Mouse (Mus musculus) embryonic facial prominence, embryonic 14.5 days (tissue): ENCODE measurements around the gene Abca6. TPM values are rescaled to one million over a fixed set of nuclear protein-coding genes. Genes with fewer than 3 reads are reported as not detected.

Experiments used
- ATAC-seq: fragments of 200-750 bp; cut with Nextera tagmentation; 2 replicates; pipeline ENCODE4 v1.8.0; 2017; ENCODE audit warnings: low read depth, moderate number of reproducible peaks, moderate TSS enrichment
- DNase-seq: peaks from one replicate; pipeline ENCODE4 v3.0.0-alpha.2; 2015; ENCODE audit warnings: low spot score
- H3K27ac ChIP-seq: fragments of 300-500 bp; sonication (generic); replicated peaks from 2 replicates; pipeline ENCODE4 v1.5.1; 2014; ENCODE audit warnings: low read depth, mild to moderate bottlenecking, low read length, moderate library complexity
- H3K27me3 ChIP-seq: fragments of 300-500 bp; sonication (generic); replicated peaks from 2 replicates; pipeline ENCODE4 v1.6.1; 2014; ENCODE audit warnings: low read length; ENCODE audit not compliant: control insufficient read depth, insufficient read depth
- H3K36me3 ChIP-seq: fragments of 300-500 bp; sonication (generic); 2 replicates; pipeline ENCODE4 v1.6.1; 2014; ENCODE audit warnings: low read length, mixed read lengths; ENCODE audit not compliant: control insufficient read depth, insufficient read depth
- H3K4me1 ChIP-seq: fragments of 300-500 bp; sonication (generic); 2 replicates; pipeline ENCODE4 v1.6.1; 2014; ENCODE audit warnings: antibody characterized with exemption, low read length; ENCODE audit not compliant: control insufficient read depth, insufficient read depth
- H3K4me2 ChIP-seq: fragments of 300-500 bp; sonication (generic); 2 replicates; pipeline ENCODE4 v1.6.1; 2014; ENCODE audit warnings: low read depth, mild to moderate bottlenecking, low read length, moderate library complexity, mixed read lengths
- H3K4me3 ChIP-seq: fragments of 300-500 bp; sonication (generic); 2 replicates; pipeline ENCODE4 v1.5.1; 2014; ENCODE audit warnings: low read depth, mild to moderate bottlenecking, low read length
- H3K9ac ChIP-seq: fragments of 300-500 bp; sonication (generic); 2 replicates; pipeline ENCODE4 v1.6.1; 2014; ENCODE audit warnings: low read depth, mild to moderate bottlenecking, low read length, moderate library complexity, mixed read lengths
- H3K9me3 ChIP-seq: fragments of 300-500 bp; sonication (generic); 2 replicates; pipeline ENCODE4 v1.6.1; 2016; ENCODE audit warnings: low read length; ENCODE audit not compliant: control insufficient read depth
- WGBS: fragments of 180-500 bp; shearing (Covaris S2); extraction: QIAGEN DNeasy Blood & Tissue Kit; methylation state at CpG from one replicate; pipeline ENCODE4 v1.1.7; 2014; 5-methylcytosine and 5-hydroxymethylcytosine counted together
- polyA plus RNA-seq: library from polyadenylated mRNA; unstranded; fragments of >200 nt; fragmentation: Nextera tagmentation; extraction: Ambion mirVana; gene quantifications from 2 replicates; pipeline ENCODE4 v1.2.1, GENCODE M21; 2014

Gene Abca6
- polyA plus RNA-seq, 1 experiment from 2014 or later, result 1.6 TPM

DNA sequence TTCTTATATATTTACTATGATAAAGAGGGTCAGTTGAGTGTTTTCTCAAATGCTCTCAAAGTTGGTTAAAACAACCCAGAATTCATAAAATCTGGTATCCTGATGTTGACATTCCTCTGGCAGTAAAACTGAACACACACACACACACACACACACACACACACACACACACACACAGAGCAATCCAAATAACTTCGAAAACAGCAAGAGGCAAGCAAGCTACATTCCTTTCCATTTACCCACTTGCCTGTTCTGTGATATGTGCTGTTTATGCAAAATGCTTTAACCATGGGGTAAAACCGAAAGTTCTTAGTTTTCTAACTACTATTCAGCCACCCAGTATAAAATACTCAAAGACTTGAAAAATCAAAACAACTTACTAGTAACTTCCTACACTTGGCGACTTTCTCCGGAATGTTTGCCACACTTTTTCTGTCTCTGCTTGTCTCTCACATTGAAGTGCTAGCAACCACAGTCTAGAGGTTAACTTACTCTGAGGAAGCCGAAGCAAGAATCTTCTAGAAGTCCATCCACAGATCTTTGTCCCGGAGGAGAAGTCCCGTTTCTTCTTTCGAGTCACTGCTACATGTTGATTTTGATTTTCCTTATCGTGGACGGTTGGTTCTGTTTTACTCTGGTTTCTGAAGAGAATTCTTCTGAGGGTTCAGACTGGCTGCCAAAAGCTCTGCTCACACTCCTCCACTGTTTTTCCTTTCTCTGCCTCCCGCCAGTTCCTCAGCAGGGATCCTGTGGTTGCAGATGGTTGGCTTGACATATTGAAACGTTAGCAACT is 83.9 kb downstream of the Abca6 start, which contains the start of gene Abca9:
Gene Abca9, minus strand, starts transcription at position 738 of the 793 bp plus-strand sequence.
- DNase-seq, result peak; percentile 84

DNA sequence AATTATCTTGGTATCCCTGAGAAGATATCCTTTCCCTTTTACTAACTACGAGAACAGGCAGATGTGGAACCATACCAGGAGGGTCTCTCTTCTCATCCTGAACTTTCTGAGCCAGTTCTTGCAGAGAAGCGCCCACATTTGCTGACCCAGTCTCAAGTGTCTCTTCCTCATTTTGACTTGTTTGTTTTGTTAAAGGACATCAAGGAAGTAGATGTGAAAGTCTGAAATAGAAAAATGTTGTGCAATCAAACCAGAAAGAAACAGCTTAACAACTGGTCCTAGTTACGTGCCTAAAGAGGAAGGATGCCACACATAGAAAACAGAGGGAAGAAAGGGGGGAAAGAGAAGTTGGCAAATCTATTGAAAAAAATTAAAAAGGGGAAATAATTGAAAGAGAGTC is 85.8 kb downstream of the Abca6 start:
- H3K27me3 ChIP-seq, result no peaks in the 10 kb centered on the region
- H3K4me1 ChIP-seq, result peaks cover 12% of the 10 kb centered on the region
- peak overlapping the region; percentile 37 for H3K4me2 ChIP-seq
- H3K4me3 ChIP-seq, result no peak overlapping the region
- no peak for ATAC-seq
- WGBS, result 25% methylated on average over 3 of the region's 3 CpGs
- no peak overlapping the region for H3K27ac ChIP-seq
- no peaks in the 10 kb centered on the region for H3K9me3 ChIP-seq
- no peak overlapping the region for H3K9ac ChIP-seq
- H3K36me3 ChIP-seq, result no peaks in the 10 kb centered on the region
- no peak for DNase-seq

More for the DNA sequence above, 83.9 kb downstream of the Abca6 start, which contains the start of gene Abca9:
- no peaks in the 10 kb centered on the region for H3K27me3 ChIP-seq
- peak within 1 kb of the TSS; percentile 26 for H3K9ac ChIP-seq
- ATAC-seq, result 0 out of 2 replicates have a peak, but pooled peaks have one; percentile 44
- peak within 1 kb of the TSS; percentile 90 for H3K27ac ChIP-seq
- 28% methylated on average over 12 of the region's 12 CpGs for WGBS
- peaks cover 12% of the 10 kb centered on the region for H3K4me1 ChIP-seq
- H3K4me3 ChIP-seq, result peak within 1 kb of the TSS; percentile 30
- H3K9me3 ChIP-seq, result no peaks in the 10 kb centered on the region
- H3K4me2 ChIP-seq, result peak within 1 kb of the TSS; percentile 45
- H3K36me3 ChIP-seq, result no peaks in the 10 kb centered on the region

DNA sequence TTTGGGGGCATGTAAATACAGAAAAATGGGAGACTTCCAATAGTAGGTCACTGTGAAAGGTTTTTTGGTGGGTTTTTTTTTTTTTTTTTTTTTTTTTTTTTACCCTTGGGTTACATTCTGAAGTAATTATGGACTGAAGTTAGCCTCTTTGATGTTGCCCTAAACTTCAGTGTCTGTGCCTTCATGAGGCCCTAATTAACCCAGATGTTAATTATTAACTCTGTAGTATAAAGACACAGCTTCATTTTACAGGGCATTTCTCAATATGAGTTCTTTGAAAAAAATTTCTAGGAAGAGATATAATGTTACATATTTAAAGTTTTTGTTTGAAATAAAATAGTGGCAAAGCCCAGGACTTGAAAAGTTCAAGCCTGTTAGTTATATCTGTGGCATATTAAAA is 86.2 kb downstream of the Abca6 start:
- no peaks in the 10 kb centered on the region for H3K27me3 ChIP-seq
- ATAC-seq (no peak), DNase-seq (no peak)
- H3K4me2 ChIP-seq, result peak overlapping the region; percentile 21; the same call in 1 of the 2 replicates
- peaks cover 12% of the 10 kb centered on the region for H3K4me1 ChIP-seq
- H3K9ac ChIP-seq, result no peak overlapping the region
- H3K27ac ChIP-seq, result no peak overlapping the region
- H3K4me3 ChIP-seq, result no peak overlapping the region
- H3K9me3 ChIP-seq, result no peaks in the 10 kb centered on the region
- H3K36me3 ChIP-seq, result no peaks in the 10 kb centered on the region

DNA sequence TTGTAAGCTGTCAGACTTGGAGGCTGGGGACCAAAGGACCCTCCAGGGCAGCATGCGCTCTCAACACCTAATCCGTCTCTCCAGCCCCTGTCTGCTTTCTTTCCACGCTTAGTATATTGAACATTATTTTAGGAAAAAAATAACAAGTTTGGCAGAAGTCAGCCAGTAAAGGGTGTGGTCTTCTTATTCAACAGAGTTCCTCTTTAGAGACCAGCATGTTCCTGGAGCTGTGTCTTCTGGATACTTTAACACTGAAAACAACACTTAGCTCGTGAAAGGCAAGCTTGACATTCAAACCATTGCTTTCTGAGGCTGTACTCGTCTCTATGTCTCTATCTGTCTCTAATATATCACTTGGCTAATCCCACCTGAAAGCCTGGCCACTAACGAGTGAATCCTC is 94.5 kb downstream of the Abca6 start:
- Histone ChIP-seq H3K36me3 (no peaks in the 10 kb centered on the region), H3K27me3 (no peaks in the 10 kb centered on the region), H3K27ac (no peak overlapping the region), H3K4me2 (no peak overlapping the region), H3K9ac (no peak overlapping the region), H3K4me3 (no peak overlapping the region), H3K9me3 (no peaks in the 10 kb centered on the region), H3K4me1 (no peaks in the 10 kb centered on the region)
- DNase-seq, result no peak
- 61% methylated on average over 6 of the region's 6 CpGs for WGBS
- no peak for ATAC-seq

DNA sequence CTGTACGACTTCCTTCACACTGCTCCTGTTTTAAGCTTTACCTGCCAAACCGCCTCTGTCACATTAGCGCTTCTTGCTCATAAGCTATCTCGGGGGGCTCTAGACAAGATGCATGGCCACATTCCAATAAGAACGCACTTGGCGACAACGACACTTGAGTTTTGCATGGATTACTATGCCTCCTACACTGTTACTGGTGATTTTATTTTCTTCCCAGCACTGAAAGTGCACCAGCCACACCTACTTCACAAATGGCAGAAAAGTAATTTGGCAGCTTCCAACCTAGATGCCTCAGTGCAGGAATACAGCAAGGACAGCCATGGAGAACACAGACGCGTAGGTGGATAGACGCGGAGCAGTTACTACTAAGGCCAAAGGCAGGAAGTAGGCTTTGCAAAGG is 95.6 kb downstream of the Abca6 start:
- H3K9ac ChIP-seq, result no peak overlapping the region
- ATAC-seq (no peak), DNase-seq (no peak)
- H3K27me3 ChIP-seq, result no peaks in the 10 kb centered on the region
- no peaks in the 10 kb centered on the region for H3K9me3 ChIP-seq
- no peaks in the 10 kb centered on the region for H3K4me1 ChIP-seq
- H3K27ac ChIP-seq, result no peak overlapping the region
- H3K4me2 ChIP-seq, result no peak overlapping the region
- no peaks in the 10 kb centered on the region for H3K36me3 ChIP-seq
- no peak overlapping the region for H3K4me3 ChIP-seq
- 90% methylated on average over 11 of the region's 11 CpGs for WGBS

DNA sequence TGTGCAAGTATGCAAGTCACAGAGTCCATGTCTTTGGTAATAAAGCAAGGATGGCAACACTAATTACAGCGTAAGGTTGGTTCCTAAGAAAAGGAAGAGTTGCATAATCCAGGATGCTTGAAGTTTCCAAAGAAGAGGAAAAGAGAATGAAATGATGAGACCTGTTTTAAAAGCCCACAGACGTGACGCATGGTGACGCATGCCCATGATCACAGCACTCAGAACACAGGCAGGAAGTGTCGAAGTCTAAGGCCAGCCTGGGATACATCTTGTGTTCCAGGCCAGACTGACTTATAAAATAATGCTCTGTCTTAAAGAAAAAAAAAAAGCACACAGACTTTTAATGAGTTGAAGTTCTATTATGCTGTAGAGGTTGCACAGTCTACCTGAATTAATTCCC is 103.9 kb downstream of the Abca6 start:
- WGBS, result 95% methylated on average over 5 of the region's 5 CpGs
- H3K27ac ChIP-seq, result no peak overlapping the region
- H3K9ac ChIP-seq, result no peak overlapping the region
- no peaks in the 10 kb centered on the region for H3K27me3 ChIP-seq
- H3K4me3 ChIP-seq, result no peak overlapping the region
- H3K4me1 ChIP-seq, result no peaks in the 10 kb centered on the region
- DNase-seq (no peak), ATAC-seq (no peak)
- H3K9me3 ChIP-seq, result no peaks in the 10 kb centered on the region
- H3K36me3 ChIP-seq, result peaks cover 19% of the 10 kb centered on the region; the same call in 1 of the 2 replicates
- H3K4me2 ChIP-seq, result no peak overlapping the region

DNA sequence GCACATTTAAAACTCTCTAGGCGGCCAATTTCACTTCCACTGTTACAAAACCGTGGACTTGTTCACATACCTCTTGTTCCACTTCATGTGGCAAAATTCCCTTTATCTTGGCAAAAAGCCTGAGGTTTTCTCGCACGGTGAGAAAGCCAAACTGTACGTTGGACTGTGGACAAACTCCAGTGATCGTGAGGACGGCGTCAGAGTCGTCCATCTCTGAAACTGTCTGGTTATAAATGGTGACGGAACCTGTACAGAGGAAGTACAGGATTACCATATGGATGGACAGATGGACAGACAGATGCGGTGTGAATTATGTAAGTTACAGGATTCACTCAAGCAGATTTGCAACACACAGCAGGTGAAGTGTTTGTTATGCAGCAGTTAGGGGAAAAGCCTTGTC is 106.2 kb downstream of the Abca6 start:
- Histone ChIP-seq H3K4me2 (no peak overlapping the region), H3K27ac (no peak overlapping the region), H3K9me3 (no peaks in the 10 kb centered on the region), H3K4me1 (no peaks in the 10 kb centered on the region), H3K9ac (no peak overlapping the region), H3K4me3 (no peak overlapping the region), H3K27me3 (no peaks in the 10 kb centered on the region), H3K36me3 (peaks cover 19% of the 10 kb centered on the region; the same call in 1 of the 2 replicates)
- WGBS, result 80% methylated on average over 11 of the region's 11 CpGs
- DNase-seq (no peak), ATAC-seq (no peak)

DNA sequence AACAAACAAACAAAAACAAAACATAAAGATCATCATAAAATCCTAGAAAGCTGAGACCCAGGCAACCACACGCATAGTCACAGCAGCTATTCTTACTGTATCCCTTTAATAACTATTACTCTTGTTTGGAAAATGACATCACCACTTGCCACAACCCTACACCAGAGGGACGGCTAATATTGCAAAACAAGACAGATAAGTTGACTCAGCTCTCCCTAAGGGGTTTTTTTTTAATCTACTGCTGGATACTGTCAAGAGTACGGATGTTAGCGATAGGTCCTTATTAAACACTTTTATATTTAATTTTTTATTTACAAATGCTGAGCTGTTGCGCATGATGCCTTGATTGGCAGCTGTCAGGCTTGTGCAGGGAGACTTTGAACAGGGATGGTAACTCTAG is 120.8 kb downstream of the Abca6 start:
- Histone ChIP-seq H3K4me2 (no peak overlapping the region), H3K9me3 (no peaks in the 10 kb centered on the region), H3K9ac (no peak overlapping the region), H3K27me3 (no peaks in the 10 kb centered on the region), H3K4me3 (no peak overlapping the region), H3K36me3 (no peaks in the 10 kb centered on the region), H3K4me1 (no peaks in the 10 kb centered on the region), H3K27ac (no peak overlapping the region)
- ATAC-seq (no peak), DNase-seq (no peak)
- 74% methylated on average over 5 of the region's 5 CpGs for WGBS
